Mouse (Mus musculus) induced T-regulatory cell, adult 2 months (primary cell): ENCODE results near the gene Ubap1.
A peak's percentile ranks its signal among the peaks of the same experiment; 100 is the strongest.

Experiments used
- DNase-seq: peaks from one replicate; pipeline ENCODE4 v3.0.0-alpha.2; 2012; ENCODE audit warnings: low read depth

The Ubap1 gene

DNA sequence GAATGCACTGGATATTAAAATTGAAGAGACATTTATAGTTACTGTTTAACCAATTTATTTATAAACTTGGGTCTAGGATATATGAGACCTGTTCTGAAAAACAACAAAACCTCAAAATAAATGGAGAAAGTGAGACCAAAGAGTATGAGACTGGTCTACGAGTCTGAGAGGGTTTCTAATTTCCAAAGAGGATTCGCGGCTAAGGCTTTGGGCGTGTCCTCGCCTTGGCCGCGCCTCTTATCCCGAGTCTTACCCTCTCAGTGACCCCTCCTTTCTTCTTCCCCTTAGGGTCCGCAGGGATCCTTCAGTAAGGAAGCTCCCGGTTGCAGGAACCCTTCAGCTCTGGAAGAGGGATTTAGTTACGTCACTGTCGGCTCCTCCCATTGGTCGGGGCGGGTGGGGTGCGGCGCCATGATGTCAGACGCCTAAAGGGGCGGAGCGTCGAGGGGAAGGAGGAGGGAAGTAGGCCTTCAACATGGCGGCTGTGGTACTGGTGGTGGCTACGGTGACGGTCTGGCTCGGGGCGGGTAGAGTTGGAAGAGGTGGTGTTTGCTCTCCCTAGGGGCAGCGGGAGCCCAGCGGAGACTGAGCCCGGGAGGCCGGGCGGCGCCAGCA lies at the start of gene Ubap1:
Gene Ubap1 (plus strand): TSS at position 413 of the 615 bp plus-strand sequence.
- DNase-seq, result peak; percentile 98

DNA sequence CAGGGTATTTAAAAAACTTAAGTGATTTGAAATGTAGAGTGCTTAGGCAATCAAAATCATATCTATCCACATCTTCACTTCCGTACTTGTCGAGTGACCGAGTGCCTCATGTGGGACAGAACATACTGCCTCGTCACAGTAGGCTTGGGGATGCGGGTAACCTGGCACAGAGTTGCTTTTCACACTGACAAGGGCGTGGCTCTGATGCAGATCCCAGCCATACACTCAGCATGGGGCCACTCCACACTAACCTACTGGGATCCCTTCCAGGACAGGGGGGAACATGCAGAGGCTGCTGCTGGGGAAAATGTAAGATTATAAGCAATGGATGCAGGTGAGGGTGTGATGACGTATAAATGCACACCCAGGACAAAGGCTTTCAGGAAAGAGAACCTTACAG lies 45.1 kb upstream of the Ubap1 start:
- DNase-seq, result no peak

DNA sequence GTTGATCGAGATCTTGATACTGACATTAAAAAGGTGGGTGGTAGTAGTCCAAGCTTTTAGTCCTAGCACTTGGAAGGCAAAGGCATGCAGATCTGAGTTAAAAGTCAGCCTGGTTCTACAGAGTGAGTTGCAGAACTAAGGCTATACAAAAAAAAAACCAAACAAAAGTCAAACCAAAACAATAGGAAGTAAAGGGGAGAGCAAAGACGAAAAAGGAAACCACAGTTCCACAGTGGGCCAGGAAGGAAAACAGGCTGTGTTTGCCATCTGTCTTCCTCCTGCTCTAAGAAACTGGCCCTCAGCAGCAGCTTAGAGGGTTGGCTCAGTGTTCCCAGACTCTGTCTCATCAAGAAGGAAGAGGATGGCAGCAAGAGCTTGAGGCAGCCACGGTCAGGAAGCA lies 44.5 kb upstream of the Ubap1 start:
- peak; percentile 66 for DNase-seq

DNA sequence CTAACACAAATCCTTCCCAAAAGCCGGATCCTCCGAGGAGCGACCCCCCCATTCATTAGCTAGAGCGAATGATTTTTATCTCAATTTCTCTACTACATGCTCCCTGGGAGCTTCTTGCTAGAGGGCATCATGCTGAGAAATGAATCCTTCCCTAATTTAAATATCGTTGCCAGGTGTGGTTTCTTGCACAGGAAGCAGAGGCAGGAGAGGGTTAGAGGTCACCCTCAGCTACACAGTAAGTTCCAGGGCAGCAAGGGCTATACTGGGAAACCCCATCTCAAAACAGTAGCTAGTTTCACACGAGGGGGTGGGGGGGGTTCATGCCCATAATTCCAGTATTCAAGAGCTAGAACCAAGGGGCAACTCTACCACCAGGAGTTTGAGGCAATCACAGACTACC lies 41.4 kb upstream of the Ubap1 start:
- peak; percentile 71 for DNase-seq

DNA sequence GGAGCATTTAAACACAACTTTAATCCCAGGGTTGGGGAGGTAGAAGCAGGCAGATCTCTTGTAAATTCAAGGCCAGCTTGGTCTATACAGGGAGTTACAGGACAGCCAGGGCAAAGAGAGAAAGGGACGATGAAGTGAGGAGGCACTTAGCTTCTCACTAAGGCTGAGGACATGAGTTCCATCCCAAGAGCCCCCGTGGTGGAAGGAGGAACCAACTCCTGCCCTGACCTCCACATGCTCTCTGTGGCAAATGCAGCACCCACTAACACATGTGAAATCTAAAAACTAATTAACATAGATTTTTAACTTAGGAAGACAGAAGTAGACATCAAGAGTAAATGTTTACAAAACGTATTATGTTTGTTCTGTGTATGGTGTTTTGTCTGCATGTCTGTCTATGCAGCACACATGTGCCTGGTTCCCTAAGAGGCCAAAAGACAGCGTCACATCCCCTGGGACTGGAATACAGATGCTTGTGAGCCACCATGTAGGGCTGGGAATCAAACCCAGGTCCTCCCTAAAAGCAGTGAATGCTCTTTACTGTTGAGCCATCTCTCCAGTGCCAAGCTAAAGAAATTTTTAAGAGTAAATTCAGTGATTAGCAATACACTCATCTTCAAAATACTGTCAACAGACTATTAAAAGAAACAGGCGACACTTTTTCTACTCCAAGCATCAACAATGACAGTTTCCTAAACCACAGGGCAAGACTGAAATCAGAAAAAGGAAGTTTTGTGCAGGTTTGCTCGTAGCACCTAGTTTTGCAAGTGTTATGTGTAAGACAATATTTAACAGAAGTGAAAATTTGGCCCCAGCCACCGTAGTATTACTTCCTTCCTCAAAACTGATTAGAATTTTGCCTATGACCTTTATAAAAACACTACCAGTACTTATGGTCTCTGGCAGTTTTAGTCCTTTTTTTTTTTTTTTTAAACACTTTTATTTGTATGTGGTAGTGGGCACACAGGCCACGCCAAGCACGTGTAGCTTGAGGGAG lies 37.9 kb upstream of the Ubap1 start:
- no peak for DNase-seq

DNA sequence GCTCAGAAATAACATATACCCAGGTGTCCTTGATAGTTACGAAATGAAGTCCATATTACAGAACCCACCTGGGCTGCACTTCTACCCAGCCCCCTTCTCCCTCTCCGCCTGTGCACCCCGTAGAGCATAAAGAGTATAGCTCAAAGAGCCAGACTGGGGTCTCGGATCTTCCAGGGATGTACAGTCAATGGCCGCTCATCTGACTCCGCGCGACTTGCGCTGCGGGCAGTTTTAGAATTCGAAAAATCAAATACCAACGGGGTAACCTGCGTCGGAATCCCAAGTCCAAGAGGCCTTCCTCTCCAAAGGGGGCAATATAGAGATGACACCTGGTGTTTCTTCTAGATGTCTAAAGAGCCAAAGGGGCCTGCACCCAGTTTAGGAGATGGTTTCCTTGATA lies 35.1 kb upstream of the Ubap1 start:
- DNase-seq, result no peak

DNA sequence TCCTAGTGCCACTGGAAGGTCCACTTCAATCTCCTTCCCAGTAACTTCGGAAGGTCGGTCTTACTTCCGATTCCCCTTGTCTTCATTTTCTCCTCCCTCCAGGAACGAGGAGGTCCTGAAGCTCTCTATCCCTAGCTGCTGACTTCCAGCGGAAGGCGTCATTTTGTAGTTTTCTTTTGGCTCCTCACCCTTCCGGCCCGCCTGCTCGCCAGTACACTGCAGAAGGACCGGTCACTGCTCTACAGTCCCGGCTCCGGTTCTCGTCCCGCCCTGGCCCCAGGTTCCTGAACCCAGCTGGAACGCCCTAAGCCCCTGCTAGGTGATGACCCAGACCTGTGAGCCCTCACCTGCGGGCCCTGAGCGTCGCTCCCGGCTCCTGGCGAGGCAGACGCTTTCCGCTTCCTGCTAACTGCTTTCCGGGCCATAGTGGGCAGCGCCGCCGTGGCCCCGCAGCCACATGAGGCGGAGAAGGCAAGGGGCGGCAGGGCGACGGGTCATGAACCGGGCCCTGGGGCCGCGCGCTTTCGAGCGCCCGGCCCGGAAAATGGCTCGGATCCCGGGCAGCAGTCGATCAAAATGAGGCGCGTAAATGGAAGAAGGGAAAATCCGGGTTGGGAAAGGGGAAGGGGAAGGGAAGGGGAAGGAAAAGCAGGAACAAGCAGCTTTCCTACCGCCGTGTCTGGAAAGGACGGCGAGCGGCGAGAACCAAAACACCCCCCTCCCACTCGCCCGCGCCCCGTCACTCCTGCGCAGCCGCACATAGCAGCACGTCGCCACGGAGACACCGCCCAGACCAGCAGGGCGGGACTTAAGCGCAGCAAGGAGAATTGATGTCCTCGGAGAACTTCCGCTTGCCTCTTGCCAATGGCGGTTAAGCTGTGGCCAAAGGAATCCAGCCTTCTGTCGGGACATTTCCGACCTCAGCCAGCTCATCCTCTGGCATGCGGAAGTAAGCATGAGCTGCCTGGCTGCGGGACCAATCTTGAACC lies 34.4 kb upstream of the Ubap1 start, which contains the start of gene Dcaf12:
Gene Dcaf12 (minus strand): TSS at position 749 of the 989 bp plus-strand sequence.
- DNase-seq, result peak; percentile 96

DNA sequence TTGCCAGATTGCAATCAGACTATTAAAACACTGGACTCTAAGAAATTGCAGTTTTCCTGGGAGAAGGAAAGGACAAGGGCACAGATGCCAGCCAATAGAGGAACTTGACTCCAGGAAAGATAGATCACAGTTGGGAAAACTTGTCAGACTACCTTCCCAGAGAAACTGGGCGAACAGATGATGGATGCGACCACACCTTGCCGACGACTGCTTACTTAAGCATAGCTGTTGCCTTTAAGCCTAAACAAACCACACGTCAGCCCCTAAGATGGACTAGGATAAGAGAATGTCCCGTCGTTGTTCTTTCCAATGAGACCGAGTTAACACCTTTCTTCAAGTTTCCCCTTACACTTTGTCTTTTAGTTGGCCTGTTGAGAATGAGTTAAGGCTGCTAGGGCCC lies 33.6 kb upstream of the Ubap1 start:
- DNase-seq, result no peak

DNA sequence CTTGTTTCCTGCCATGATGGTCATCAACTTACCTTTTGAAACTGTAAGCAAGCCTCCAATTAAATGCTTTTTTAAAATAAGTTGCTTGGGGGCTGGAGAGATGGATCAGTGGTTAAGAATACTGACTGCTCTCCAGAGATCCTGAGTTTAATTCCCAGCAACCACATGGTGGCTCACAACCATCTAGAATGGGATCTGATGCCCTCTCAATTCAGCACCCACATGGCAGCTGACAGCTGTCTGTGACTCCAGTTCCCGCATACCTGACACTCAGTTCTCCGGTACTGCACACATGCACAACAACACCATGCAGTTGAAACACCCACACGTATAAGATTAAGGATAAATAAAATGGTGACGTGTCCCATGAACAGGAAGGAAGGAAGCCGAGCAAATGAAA lies 30.5 kb upstream of the Ubap1 start:
- no peak for DNase-seq

DNA sequence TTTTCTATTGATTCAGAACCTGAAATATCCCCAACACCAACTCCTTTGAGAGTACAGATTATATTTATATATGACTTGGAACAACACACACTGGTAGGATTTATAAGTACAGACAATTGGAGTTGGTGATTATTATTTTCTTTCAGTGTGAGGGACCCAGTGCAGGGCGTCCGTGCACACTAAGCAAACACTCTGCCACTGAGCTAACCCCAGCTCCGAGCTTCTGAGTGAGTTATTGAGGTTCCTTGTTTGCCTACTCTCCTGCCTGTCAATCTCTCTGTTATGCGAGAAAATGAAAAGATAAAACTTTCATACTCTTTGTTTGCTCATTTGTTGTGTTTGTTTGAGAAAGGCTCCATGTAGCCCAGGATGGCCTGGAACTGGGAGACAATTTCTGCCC lies 27.8 kb upstream of the Ubap1 start:
- DNase-seq, result no peak

DNA sequence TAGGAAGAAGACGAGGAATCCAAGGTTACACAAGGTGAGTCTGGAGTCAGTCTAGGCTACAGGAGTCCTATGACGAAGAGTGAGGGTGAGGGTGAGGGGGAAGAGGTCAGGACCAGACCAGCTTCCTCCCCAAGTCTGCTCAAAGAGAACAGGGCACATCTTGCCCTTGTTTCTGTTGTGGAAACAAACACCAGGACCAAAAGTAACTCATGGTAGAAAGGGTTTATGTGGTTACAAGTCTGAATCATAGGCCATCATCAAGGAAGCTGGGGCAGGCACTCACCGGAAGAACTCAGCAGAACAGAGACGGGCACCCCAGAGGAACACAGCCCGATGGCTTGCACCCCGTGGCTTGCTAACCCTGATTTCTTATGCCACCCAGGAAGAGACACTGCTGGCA lies 21.9 kb upstream of the Ubap1 start:
- peak; percentile 56 for DNase-seq

DNA sequence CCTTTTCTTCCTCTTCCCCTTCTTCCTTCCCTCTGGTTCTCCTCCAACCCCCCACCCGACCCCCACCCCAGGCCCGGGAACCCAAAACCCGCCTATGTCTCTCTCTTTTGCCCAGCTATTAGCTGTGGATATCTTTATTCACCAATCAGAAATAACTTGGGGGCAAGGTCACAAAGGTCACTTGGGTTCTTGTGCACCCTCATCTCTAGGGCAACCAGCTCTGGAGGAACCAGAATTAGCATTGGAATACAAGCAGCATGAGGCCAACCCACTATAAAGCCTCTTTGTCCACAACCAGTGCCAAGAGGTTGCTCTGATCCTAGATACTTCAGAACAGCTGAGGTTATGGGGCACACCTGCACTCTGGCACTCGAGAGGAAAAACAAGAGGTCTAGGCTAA lies 19.3 kb upstream of the Ubap1 start:
- DNase-seq, result no peak

DNA sequence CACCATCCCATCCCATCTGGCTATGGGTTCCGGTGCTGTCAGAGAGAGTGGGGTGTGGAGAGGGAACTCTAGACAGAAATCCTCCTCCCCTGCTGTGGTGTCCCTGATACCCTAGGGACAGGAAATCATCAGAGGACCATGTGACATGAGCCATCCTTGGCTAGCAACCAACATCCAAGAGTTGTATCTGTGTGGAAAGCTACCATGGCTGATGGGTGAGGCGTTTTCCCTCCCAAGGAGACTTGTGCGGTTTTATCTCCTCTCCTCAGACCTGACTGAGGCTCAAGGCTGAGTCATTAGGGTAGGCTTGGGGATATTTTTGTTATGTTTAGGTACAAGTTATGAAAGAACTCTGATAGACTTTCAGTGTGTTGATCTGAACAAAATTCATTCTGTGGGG lies 17.7 kb upstream of the Ubap1 start:
- no peak for DNase-seq

DNA sequence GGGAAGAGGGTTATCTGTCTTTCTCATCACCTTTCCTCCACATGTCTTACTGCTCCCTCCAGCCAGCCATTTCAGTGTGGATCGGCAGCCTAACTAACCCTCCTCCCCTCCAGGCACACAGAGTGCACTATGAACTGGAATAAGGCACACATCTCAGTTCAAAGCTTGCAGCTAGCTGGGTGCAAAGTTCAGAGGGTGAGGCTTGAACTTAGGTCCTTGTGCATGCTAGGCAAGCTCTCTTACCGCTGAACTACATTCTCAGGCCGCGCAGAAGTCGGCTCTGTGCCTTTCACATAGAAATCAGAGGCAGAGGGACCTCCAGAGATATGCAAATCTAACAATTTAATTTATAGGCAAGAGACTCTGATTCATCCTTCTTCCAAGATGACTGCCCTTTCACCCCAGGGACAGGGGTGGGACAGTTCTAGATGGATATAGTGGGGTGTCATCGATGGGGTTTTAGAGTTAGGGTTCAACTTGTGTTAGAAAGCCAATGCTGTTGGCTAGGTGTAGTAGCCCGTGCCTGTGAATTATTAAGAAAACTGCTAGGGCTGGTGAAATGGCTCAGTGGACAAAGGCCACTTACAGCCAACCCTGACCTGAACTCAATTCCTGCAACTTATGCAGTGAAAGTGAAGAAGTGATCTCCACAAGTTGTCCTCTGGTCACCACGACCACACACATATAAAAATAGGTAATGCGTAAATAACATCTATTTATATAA lies 16.9 kb upstream of the Ubap1 start:
- no peak for DNase-seq

DNA sequence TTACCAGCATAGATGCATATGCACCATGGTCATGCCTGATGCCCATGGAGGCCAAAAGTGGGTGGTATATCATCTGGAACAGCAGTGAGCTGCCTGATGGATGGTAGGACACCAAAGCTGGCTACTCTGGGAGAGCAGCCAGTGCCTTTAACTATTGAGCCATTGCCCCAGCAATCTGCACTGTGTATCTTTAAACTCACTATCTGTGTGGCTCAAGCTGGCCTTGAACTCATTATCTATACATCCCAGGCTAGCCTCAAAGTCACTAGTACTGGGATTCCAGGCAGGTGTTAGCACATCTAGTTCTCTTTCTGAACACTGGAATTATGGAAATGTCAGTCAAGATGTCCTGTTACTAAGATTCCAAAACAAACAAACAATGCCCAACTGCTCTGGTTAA lies 12.2 kb upstream of the Ubap1 start:
- DNase-seq, result no peak

DNA sequence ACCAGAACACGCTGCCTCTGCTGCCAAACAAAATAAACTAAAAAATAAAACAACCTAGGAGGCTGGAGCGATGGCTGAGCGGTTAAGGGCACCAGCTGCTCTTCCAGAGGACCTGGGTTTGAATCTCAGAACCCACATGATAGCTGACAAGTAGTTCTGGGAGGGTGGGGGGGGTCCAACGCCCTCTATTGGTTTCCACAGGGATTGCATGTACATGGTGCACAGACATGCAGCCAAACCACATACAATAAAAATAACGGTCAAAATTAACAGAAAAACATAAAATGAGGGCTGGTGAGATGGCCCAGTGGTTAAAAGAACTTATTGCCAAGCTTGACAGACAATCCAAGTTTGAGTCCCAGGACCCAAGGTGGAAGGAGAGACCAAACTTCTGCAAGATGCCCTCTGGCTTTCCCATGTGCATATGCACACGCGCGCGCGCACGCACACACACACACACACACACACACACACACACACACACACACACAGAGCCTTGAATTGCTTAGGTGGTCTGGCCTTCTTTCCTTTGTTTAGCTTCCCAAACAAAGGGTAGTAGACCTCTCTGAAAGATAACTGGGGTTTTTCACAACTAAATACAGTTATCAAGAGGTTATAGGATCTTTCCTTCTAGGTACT lies 7.8 kb upstream of the Ubap1 start:
- DNase-seq, result peak; percentile 18

DNA sequence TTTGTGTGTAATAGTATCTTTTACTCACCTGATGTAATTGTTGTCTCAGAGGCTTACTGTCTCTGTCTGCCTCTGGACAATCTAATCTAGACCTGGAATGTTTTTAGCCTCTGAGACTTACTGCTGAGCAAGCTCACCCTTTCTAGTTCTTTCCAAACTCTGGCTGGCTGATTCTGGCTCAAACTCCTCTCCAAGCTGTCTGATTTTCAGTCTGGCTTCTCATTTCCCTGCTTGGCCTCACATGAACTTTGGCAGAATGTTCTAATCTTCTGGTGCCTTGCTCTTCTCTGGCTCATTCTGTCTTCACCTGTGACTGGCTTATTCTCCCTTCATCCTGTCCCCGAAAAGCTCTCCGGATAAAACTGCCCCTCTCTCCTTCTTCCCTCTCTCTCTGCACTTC lies 2.8 kb upstream of the Ubap1 start:
- DNase-seq, result no peak

DNA sequence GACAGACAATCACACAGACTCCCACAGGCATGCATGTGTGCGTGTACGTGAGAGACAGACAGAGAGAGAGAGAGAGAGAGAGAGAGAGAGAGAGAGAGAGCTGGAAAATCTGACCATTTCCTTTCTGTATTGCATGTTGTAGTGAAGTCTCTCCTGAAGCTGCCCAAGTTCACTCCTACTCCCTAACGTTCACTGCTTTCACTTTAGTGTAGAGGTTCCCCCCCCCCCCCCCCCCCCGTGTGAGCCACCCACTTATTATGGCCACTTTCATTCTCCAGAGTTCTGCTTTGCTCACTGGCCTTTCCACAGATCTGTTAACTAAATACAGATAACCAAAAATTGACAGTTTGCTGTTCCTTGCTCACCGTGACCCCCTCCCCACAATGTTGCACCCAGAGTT lies 957 bp upstream of the Ubap1 start:
- peak; percentile 69 for DNase-seq

DNA sequence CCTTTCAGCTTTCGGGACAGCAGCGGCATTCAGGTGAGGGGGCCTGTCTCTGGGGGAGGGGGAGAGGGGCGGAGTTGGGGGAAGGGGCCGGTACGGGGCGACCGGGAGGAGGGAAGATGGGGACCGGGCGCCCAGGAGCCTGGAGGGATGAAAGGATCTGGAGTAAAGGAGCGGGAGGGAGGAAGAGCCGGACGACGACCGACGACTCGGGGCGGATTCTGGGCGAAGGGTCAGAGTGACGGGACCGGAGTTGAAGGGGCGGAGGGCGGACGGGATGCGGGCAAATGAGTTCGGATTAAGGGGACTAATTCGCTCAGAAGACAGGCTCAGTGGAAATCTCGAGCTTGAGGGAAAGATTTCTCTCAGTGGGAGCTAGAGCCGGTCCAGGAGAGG lies 399 bp downstream of the Ubap1 start:
- no peak for DNase-seq

DNA sequence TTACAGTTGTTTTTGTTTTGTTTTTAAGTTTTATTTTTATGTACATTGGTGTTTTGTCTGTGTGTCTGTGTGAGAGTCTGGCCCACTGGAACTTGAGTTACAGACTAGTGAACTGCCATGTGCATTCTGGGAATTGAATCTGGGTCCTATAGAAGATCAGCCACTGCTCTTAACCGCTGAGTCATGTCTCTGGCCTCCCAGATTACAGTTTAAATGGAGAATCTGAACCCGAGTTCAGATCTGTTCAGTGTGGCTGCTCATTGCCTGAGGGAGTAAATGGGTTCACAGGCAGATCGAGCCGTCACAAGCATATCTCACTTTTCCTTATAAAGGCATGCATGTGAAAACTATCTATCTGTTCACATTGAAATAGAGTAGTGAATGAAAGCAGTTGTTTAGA lies 4.0 kb downstream of the Ubap1 start:
- DNase-seq, result no peak

DNA sequence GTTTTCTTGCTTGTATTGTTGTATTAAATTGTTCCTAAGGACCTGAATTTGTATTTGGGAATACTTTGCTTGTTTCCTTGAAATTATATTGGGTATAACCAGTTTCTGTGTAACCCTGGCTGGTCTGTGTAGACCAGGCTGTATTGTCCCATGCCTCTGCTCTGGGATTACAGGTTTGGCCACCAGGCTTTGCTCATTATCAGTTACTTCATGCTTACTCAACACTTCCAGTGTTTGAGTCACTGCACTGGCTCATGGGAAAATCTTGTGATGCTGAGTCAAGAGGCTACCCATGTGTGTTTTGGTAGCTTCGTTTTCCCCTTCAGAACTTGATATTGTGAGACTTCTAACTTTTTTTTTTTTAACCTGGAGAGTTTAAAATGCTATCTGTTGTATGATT lies 4.5 kb downstream of the Ubap1 start:
- peak; percentile 28 for DNase-seq
